Mouse (Mus musculus): ENCODE measurements around the gene Slc9a3r2. TPM values are rescaled to one million over a fixed set of nuclear protein-coding genes. Genes with fewer than 3 reads are reported as not detected.
A peak's percentile ranks its signal among the peaks of the same experiment; 100 is the strongest.

Gene Slc9a3r2
- polyA plus RNA-seq (2012; ENCODE audit: insufficient read depth, insufficient read length, missing spikeins) = 20.1 and 32.2 TPM in 2 replicates

- peak within 1 kb of the TSS; percentile 87 for H3K4me3 ChIP-seq (ENCODE audit: insufficient read depth, low read depth, low read length)
- peak within 1 kb of the TSS; percentile 88 for H3K27ac ChIP-seq (replicated peaks; ENCODE audit: low read depth, low read length)
- peaks cover 5% of the 10 kb centered on the region for H3K4me1 ChIP-seq (ENCODE audit: control insufficient read depth, insufficient read depth, insufficient read length, low read length)
Observed at GRCm38 (mm10) chr17:24650070-24650616, at the start of gene Slc9a3r2. Gene Slc9a3r2, minus strand, starts transcription at chr17:24650327.

- H3K4me3 ChIP-seq (ENCODE audit: insufficient read depth, low read depth, low read length) = no peak overlapping the region
- no peak overlapping the region for H3K27ac ChIP-seq (replicated peaks; ENCODE audit: low read depth, low read length)
- peaks cover 3% of the 10 kb centered on the region; the same call in 1 of the 2 replicates for H3K4me1 ChIP-seq (ENCODE audit: control insufficient read depth, insufficient read depth, insufficient read length, low read length)
Observed at GRCm38 (mm10) chr17:24699473-24699872, 49.3 kb upstream of the Slc9a3r2 start.

GRCm38 (mm10) chr17:24698715-24699114 is 48.6 kb upstream of the Slc9a3r2 start:
- H3K27ac ChIP-seq (replicated peaks; ENCODE audit: low read depth, low read length) = no peak overlapping the region
- H3K4me3 ChIP-seq (ENCODE audit: insufficient read depth, low read depth, low read length) = no peak overlapping the region
- H3K4me1 ChIP-seq (ENCODE audit: control insufficient read depth, insufficient read depth, insufficient read length, low read length) = peaks cover 3% of the 10 kb centered on the region; the same call in 1 of the 2 replicates

- Histone ChIP-seq H3K4me1 (ENCODE audit: control insufficient read depth, insufficient read depth, insufficient read length, low read length) (peaks cover 3% of the 10 kb centered on the region; the same call in 1 of the 2 replicates), H3K27ac (replicated peaks; ENCODE audit: low read depth, low read length) (no peak overlapping the region), H3K4me3 (ENCODE audit: insufficient read depth, low read depth, low read length) (no peak overlapping the region)
Observed at GRCm38 (mm10) chr17:24697985-24698384, 47.9 kb upstream of the Slc9a3r2 start.

GRCm38 (mm10) chr17:24696011-24696697 is 46.0 kb upstream of the Slc9a3r2 start, which contains the start of the genes Gfer and Noxo1:
Gene Gfer, minus strand, starts transcription at chr17:24696156.
Gene Noxo1, plus strand, starts transcription at chr17:24696234.
- peaks cover 3% of the 10 kb centered on the region; the same call in 1 of the 2 replicates for H3K4me1 ChIP-seq (ENCODE audit: control insufficient read depth, insufficient read depth, insufficient read length, low read length)
- H3K27ac ChIP-seq (replicated peaks; ENCODE audit: low read depth, low read length) = peak within 1 kb of the TSS; percentile 43
- H3K4me3 ChIP-seq (ENCODE audit: insufficient read depth, low read depth, low read length) = peak within 1 kb of the TSS; percentile 92

- peak overlapping the region; percentile 43 for H3K27ac ChIP-seq (replicated peaks; ENCODE audit: low read depth, low read length)
- peaks cover 3% of the 10 kb centered on the region; the same call in 1 of the 2 replicates for H3K4me1 ChIP-seq (ENCODE audit: control insufficient read depth, insufficient read depth, insufficient read length, low read length)
- peak overlapping the region; percentile 92 for H3K4me3 ChIP-seq (ENCODE audit: insufficient read depth, low read depth, low read length)
Observed at GRCm38 (mm10) chr17:24695326-24696010, 45.3 kb upstream of the Slc9a3r2 start.

GRCm38 (mm10) chr17:24692385-24692784 is 42.3 kb upstream of the Slc9a3r2 start:
- peaks cover 3% of the 10 kb centered on the region; the same call in 1 of the 2 replicates for H3K4me1 ChIP-seq (ENCODE audit: control insufficient read depth, insufficient read depth, insufficient read length, low read length)
- no peak overlapping the region for H3K4me3 ChIP-seq (ENCODE audit: insufficient read depth, low read depth, low read length)
- H3K27ac ChIP-seq (replicated peaks; ENCODE audit: low read depth, low read length) = no peak overlapping the region

GRCm38 (mm10) chr17:24689251-24690081 is 39.3 kb upstream of the Slc9a3r2 start, which contains the start of gene Syngr3:
Gene Syngr3, minus strand, starts transcription at chr17:24689955.
- Histone ChIP-seq H3K4me1 (ENCODE audit: control insufficient read depth, insufficient read depth, insufficient read length, low read length) (no peaks in the 10 kb centered on the region; the same call in 1 of the 2 replicates), H3K4me3 (ENCODE audit: insufficient read depth, low read depth, low read length) (peak within 1 kb of the TSS; percentile 36), H3K27ac (replicated peaks; ENCODE audit: low read depth, low read length) (no peak within 1 kb of the TSS)

- Histone ChIP-seq H3K4me3 (ENCODE audit: insufficient read depth, low read depth, low read length) (peak overlapping the region; percentile 66), H3K4me1 (ENCODE audit: control insufficient read depth, insufficient read depth, insufficient read length, low read length) (no peaks in the 10 kb centered on the region; the same call in 1 of the 2 replicates), H3K27ac (replicated peaks; ENCODE audit: low read depth, low read length) (no peak overlapping the region)
Observed at GRCm38 (mm10) chr17:24687599-24687998, 37.5 kb upstream of the Slc9a3r2 start.

- Histone ChIP-seq H3K27ac (replicated peaks; ENCODE audit: low read depth, low read length) (no peak overlapping the region), H3K4me1 (ENCODE audit: control insufficient read depth, insufficient read depth, insufficient read length, low read length) (no peaks in the 10 kb centered on the region; the same call in 1 of the 2 replicates), H3K4me3 (ENCODE audit: insufficient read depth, low read depth, low read length) (peak overlapping the region; percentile 66)
Observed at GRCm38 (mm10) chr17:24687146-24687595, 37.0 kb upstream of the Slc9a3r2 start.

- Histone ChIP-seq H3K27ac (replicated peaks; ENCODE audit: low read depth, low read length) (no peak overlapping the region), H3K4me1 (ENCODE audit: control insufficient read depth, insufficient read depth, insufficient read length, low read length) (no peaks in the 10 kb centered on the region; the same call in 1 of the 2 replicates), H3K4me3 (ENCODE audit: insufficient read depth, low read depth, low read length) (0 out of 2 replicates have a peak overlapping the region, but pooled peaks have one; percentile 9)
Observed at GRCm38 (mm10) chr17:24686514-24686913, 36.4 kb upstream of the Slc9a3r2 start.

- Histone ChIP-seq H3K4me1 (ENCODE audit: control insufficient read depth, insufficient read depth, insufficient read length, low read length) (no peaks in the 10 kb centered on the region; the same call in 1 of the 2 replicates), H3K27ac (replicated peaks; ENCODE audit: low read depth, low read length) (no peak overlapping the region), H3K4me3 (ENCODE audit: insufficient read depth, low read depth, low read length) (no peak overlapping the region)
Observed at GRCm38 (mm10) chr17:24677500-24678080, 27.5 kb upstream of the Slc9a3r2 start.

- Histone ChIP-seq H3K4me1 (ENCODE audit: control insufficient read depth, insufficient read depth, insufficient read length, low read length) (peaks cover 5% of the 10 kb centered on the region), H3K27ac (replicated peaks; ENCODE audit: low read depth, low read length) (no peak overlapping the region), H3K4me3 (ENCODE audit: insufficient read depth, low read depth, low read length) (no peak overlapping the region)
Observed at GRCm38 (mm10) chr17:24676877-24677276, 26.8 kb upstream of the Slc9a3r2 start.

GRCm38 (mm10) chr17:24676187-24676586 is 26.1 kb upstream of the Slc9a3r2 start:
- Histone ChIP-seq H3K27ac (replicated peaks; ENCODE audit: low read depth, low read length) (no peak overlapping the region), H3K4me3 (ENCODE audit: insufficient read depth, low read depth, low read length) (no peak overlapping the region), H3K4me1 (ENCODE audit: control insufficient read depth, insufficient read depth, insufficient read length, low read length) (peaks cover 10% of the 10 kb centered on the region)
